20 mouse cellular contexts compared by ENCODE assay signal in the genomic region with DNA sequence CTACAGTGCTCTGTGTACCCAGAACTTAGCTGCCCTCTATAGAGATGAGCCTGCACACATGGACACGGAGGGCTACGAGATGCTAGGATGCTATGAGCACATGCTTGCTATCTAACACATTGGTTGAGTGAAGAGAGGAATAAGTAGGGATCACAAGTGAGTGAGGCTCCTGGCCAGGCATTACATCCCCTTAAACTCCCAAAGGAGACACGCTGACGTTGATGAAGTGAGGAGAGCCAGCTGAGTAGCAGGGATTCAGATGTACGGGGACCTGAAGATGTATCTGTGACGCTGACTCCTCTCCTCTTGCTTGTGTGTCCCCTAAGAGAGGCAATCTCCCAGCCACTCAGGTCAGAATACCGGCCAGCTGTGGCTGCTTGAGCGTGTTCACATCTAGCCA. TPM values are rescaled to one million over a fixed set of nuclear protein-coding genes. Genes with fewer than 3 reads are reported as not detected.
"Had no signal": no experiment of that assay in that cellular context is flagged by ENCODE, and none has a peak within 500 bp of the region (broad histone marks: within the 10 kb centered on the region; RNA-seq: fewer than 3 reads in every experiment).

No protein-coding gene starts in this region.

- ATAC-seq: midbrain, embryonic 16.5 days had no signal

- H3K27me3 ChIP-seq: neural tube, embryonic 13.5 days; neural tube, embryonic 15.5 days had no signal

- H3K9ac ChIP-seq: lung, embryonic 14.5 days; midbrain, embryonic 12.5 days; neural tube, embryonic 13.5 days; neural tube, embryonic 15.5 days had no signal

- H3K9me3 ChIP-seq: midbrain, embryonic 12.5 days; neural tube, embryonic 13.5 days; neural tube, embryonic 15.5 days had no signal

- H3K36me3 ChIP-seq: midbrain, embryonic 12.5 days; neural tube, embryonic 13.5 days; neural tube, embryonic 15.5 days had no signal

- DNase-seq: lung, adult 18-20 months; lung, embryonic 14.5 days; lung, postnatal 10 days; lung, postnatal 4 days; midbrain, embryonic 14.5 days; retina, postnatal 1 day; right cerebral cortex, adult 18-20 months; right cerebral cortex, postnatal 25 days; right cerebral cortex, postnatal 4 days; spleen, adult 18-20 months; thymus, adult 18-20 months; thymus, postnatal 14 days; thymus, postnatal 36 days had no signal

- H3K27ac ChIP-seq: midbrain, embryonic 12.5 days; neural tube, embryonic 13.5 days; neural tube, embryonic 15.5 days had no signal

- H3K4me3 ChIP-seq: midbrain, embryonic 12.5 days; myocyte; neural tube, embryonic 13.5 days; neural tube, embryonic 15.5 days had no signal

- H3K4me2 ChIP-seq: lung, embryonic 14.5 days; midbrain, embryonic 12.5 days; neural tube, embryonic 13.5 days; neural tube, embryonic 15.5 days had no signal

RNA-seq across cellular contexts. Expression of gene Amotl1, which starts 3.0 kb away (rescaled TPM):
- total RNA-seq: megakaryocyte, adult 5-6 weeks; megakaryocyte-erythroid progenitor cell, adult 5-6 weeks had no signal
